Mouse (Mus musculus) cerebellum, adult 9-11 months (tissue): ENCODE results near the gene Hspa2.

Experiments
- DNase-seq: peaks from one replicate; pipeline ENCODE4 v3.0.0; 2022

Gene Hspa2

GRCm38 (mm10) chr12:76403886-76404537 is at the start of gene Hspa2:
Hspa2 (plus strand) TSS chr12:76404176.
- peak; percentile 99 for DNase-seq

GRCm38 (mm10) chr12:76360868-76361267 is 43.1 kb upstream of the Hspa2 start:
- no peak for DNase-seq

- no peak for DNase-seq
These were observed 42.3 kb upstream of the Hspa2 start for GRCm38 (mm10) chr12:76361405-76362302.

- DNase-seq: no peak
These were observed 41.7 kb upstream of the Hspa2 start for GRCm38 (mm10) chr12:76362303-76362676.

- DNase-seq: no peak
These were observed 37.7 kb upstream of the Hspa2 start for GRCm38 (mm10) chr12:76366276-76366675.

GRCm38 (mm10) chr12:76367096-76367995 is 36.6 kb upstream of the Hspa2 start:
- DNase-seq: peak; percentile 53

GRCm38 (mm10) chr12:76368201-76368789 is 35.7 kb upstream of the Hspa2 start:
- DNase-seq: peak; percentile 61

- no peak for DNase-seq
These were observed 35.2 kb upstream of the Hspa2 start for GRCm38 (mm10) chr12:76368790-76369205.

- DNase-seq: peak; percentile 95
These were observed 34.6 kb upstream of the Hspa2 start, which contains the start of gene Zbtb25 for GRCm38 (mm10) chr12:76369206-76369977. Zbtb25 (minus strand) TSS chr12:76369602.

GRCm38 (mm10) chr12:76369978-76370830 is 33.8 kb upstream of the Hspa2 start, which contains the start of gene Zbtb1:
Zbtb1 (plus strand) TSS chr12:76370266.
- DNase-seq: peak; percentile 89

GRCm38 (mm10) chr12:76370831-76371571 is 33.0 kb upstream of the Hspa2 start:
- peak; percentile 70 for DNase-seq

GRCm38 (mm10) chr12:76372046-76372445 is 31.9 kb upstream of the Hspa2 start:
- no peak for DNase-seq

GRCm38 (mm10) chr12:76372881-76373818 is 30.8 kb upstream of the Hspa2 start:
- peak; percentile 28 for DNase-seq

GRCm38 (mm10) chr12:76373991-76374390 is 30.0 kb upstream of the Hspa2 start:
- DNase-seq: no peak

- no peak for DNase-seq
These were observed 29.1 kb upstream of the Hspa2 start for GRCm38 (mm10) chr12:76374911-76375310.

GRCm38 (mm10) chr12:76375506-76375905 is 28.5 kb upstream of the Hspa2 start:
- no peak for DNase-seq

GRCm38 (mm10) chr12:76376649-76377048 is 27.3 kb upstream of the Hspa2 start:
- no peak for DNase-seq

GRCm38 (mm10) chr12:76377059-76377458 is 26.9 kb upstream of the Hspa2 start:
- DNase-seq: no peak

- no peak for DNase-seq
These were observed 26.2 kb upstream of the Hspa2 start for GRCm38 (mm10) chr12:76377726-76378125.
